Mouse (Mus musculus): ENCODE data around the gene Xpo6.

Xpo6 gene

GRCm38 (mm10) chr7:126119819-126120218 lies 80.5 kb downstream of the Xpo6 start:
- DNase-seq = no peak

GRCm38 (mm10) chr7:126113263-126113662 lies 87.0 kb downstream of the Xpo6 start:
- peak; percentile 17 for DNase-seq

GRCm38 (mm10) chr7:126111230-126111629 lies 89.1 kb downstream of the Xpo6 start:
- DNase-seq = no peak

GRCm38 (mm10) chr7:126109898-126110297 lies 90.4 kb downstream of the Xpo6 start:
- DNase-seq = no peak

- peak; percentile 47 for DNase-seq
Measured at GRCm38 (mm10) chr7:126100440-126100839, 99.9 kb downstream of the Xpo6 start.

- no peak for DNase-seq
Measured at GRCm38 (mm10) chr7:126099835-126100234, 100.5 kb downstream of the Xpo6 start.

GRCm38 (mm10) chr7:126099163-126099775 lies 101.0 kb downstream of the Xpo6 start:
- DNase-seq = no peak

GRCm38 (mm10) chr7:126097219-126097915 lies 102.9 kb downstream of the Xpo6 start:
- DNase-seq = no peak

GRCm38 (mm10) chr7:126096596-126096995 lies 103.7 kb downstream of the Xpo6 start:
- DNase-seq = peak; percentile 18

GRCm38 (mm10) chr7:126094738-126095137 lies 105.6 kb downstream of the Xpo6 start:
- DNase-seq = no peak

GRCm38 (mm10) chr7:126093162-126093561 lies 107.1 kb downstream of the Xpo6 start:
- DNase-seq = no peak

GRCm38 (mm10) chr7:126089782-126090181 lies 110.5 kb downstream of the Xpo6 start:
- peak; percentile 74 for DNase-seq

- DNase-seq = peak; percentile 42
Measured at GRCm38 (mm10) chr7:126088155-126088554, 112.1 kb downstream of the Xpo6 start.

- DNase-seq = no peak
Measured at GRCm38 (mm10) chr7:126087602-126088001, 112.7 kb downstream of the Xpo6 start.

GRCm38 (mm10) chr7:126086321-126086741 lies 114.0 kb downstream of the Xpo6 start:
- DNase-seq = peak; percentile 34

GRCm38 (mm10) chr7:126085154-126085553 lies 115.1 kb downstream of the Xpo6 start:
- no peak for DNase-seq

- no peak for DNase-seq
Measured at GRCm38 (mm10) chr7:126083980-126084348, 116.3 kb downstream of the Xpo6 start.

- DNase-seq = peak; percentile 34
Measured at GRCm38 (mm10) chr7:126083341-126083979, 116.8 kb downstream of the Xpo6 start.

- DNase-seq = no peak
Measured at GRCm38 (mm10) chr7:126082286-126082741, 118.0 kb downstream of the Xpo6 start, which contains the start of gene Gsg1l. Gene Gsg1l (minus strand): TSS chr7:126082411.

- no peak for DNase-seq
Measured at GRCm38 (mm10) chr7:126081727-126082285, 118.5 kb downstream of the Xpo6 start.

- no peak for DNase-seq
Measured at GRCm38 (mm10) chr7:126080949-126081654, 119.2 kb downstream of the Xpo6 start.

GRCm38 (mm10) chr7:126076935-126077334 lies 123.4 kb downstream of the Xpo6 start:
- DNase-seq = no peak

- DNase-seq = no peak
Measured at GRCm38 (mm10) chr7:126075058-126075457, 125.2 kb downstream of the Xpo6 start.

All from lung, postnatal 36 days (tissue).